Mouse (Mus musculus) testis, adult 2 months (tissue): ENCODE measurements around the gene Ankrd39. TPM values are rescaled to one million over a fixed set of nuclear protein-coding genes. Genes with fewer than 3 reads are reported as not detected.

Source experiments
- H3K27ac ChIP-seq: fragments of 200-500 bp; 2 replicates; pipeline ENCODE4 v1.5.1; 2012; ENCODE audit warnings: low read depth, low read length; ENCODE audit not compliant: control insufficient read depth, insufficient read depth
- H3K27me3 ChIP-seq: fragments of 200-500 bp; 2 replicates; pipeline ENCODE4 v1.6.1; 2012; ENCODE audit warnings: mild to moderate bottlenecking, low read length, moderate library complexity; ENCODE audit not compliant: control insufficient read depth, insufficient read depth
- H3K36me3 ChIP-seq: fragments of 200-500 bp; 2 replicates; pipeline ENCODE4 v1.6.1; 2012; ENCODE audit warnings: mild to moderate bottlenecking, low read length; ENCODE audit not compliant: control insufficient read depth, insufficient read depth
- H3K4me1 ChIP-seq: fragments of 200-500 bp; 2 replicates; pipeline ENCODE4 v1.6.1; 2012; ENCODE audit warnings: low read length; ENCODE audit not compliant: control insufficient read depth, insufficient read depth
- H3K4me3 ChIP-seq: fragments of 200-500 bp; 2 replicates; pipeline ENCODE4 v1.5.1; 2012; ENCODE audit warnings: low read depth, mild to moderate bottlenecking, low read length, moderate library complexity, mixed read lengths; ENCODE audit not compliant: control insufficient read depth
- CTCF ChIP-seq: fragments of 200-500 bp; IDR thresholded peaks from 2 replicates; pipeline ENCODE4 v1.5.1; 2012; ENCODE audit warnings: low read depth, mild to moderate bottlenecking, inconsistent platforms, low read length, moderate library complexity; ENCODE audit not compliant: control insufficient read depth, insufficient read depth, insufficient replicate concordance
- POLR2A ChIP-seq: fragments of 200-500 bp; IDR thresholded peaks from 2 replicates; pipeline ENCODE4 v1.6.1; 2012; ENCODE audit warnings: low read depth, mild to moderate bottlenecking, inconsistent platforms, low read length, moderate library complexity; ENCODE audit not compliant: control insufficient read depth
- polyA plus RNA-seq: library from polyadenylated mRNA; depleted of rRNA; stranded (reverse); fragments of >200 nt; gene quantifications from 2 replicates; pipeline ENCODE4 v1.2.3, GENCODE M21; 2012

Gene Ankrd39
- polyA plus RNA-seq, 1 experiment = 13.7 TPM

GRCm38 (mm10) chr1:36529274-36529673 is 18.0 kb downstream of the Ankrd39 start:
- Histone ChIP-seq H3K36me3 (peaks cover 2% of the 10 kb centered on the region; the same call in 1 of the 2 replicates), H3K27ac (no peak overlapping the region), H3K4me1 (peaks cover 2% of the 10 kb centered on the region; the same call in 1 of the 2 replicates), H3K27me3 (no peaks in the 10 kb centered on the region), H3K4me3 (no peak overlapping the region)
- TF ChIP-seq CTCF (no peak), POLR2A (no peak)

GRCm38 (mm10) chr1:36528351-36528750 is 18.9 kb downstream of the Ankrd39 start:
- no peak for TF ChIP-seq POLR2A
- TF ChIP-seq CTCF = no peak
- Histone ChIP-seq H3K4me1 (peaks cover 2% of the 10 kb centered on the region; the same call in 1 of the 2 replicates), H3K27me3 (no peaks in the 10 kb centered on the region), H3K36me3 (peaks cover 2% of the 10 kb centered on the region; the same call in 1 of the 2 replicates), H3K4me3 (no peak overlapping the region), H3K27ac (no peak overlapping the region)

DNA sequence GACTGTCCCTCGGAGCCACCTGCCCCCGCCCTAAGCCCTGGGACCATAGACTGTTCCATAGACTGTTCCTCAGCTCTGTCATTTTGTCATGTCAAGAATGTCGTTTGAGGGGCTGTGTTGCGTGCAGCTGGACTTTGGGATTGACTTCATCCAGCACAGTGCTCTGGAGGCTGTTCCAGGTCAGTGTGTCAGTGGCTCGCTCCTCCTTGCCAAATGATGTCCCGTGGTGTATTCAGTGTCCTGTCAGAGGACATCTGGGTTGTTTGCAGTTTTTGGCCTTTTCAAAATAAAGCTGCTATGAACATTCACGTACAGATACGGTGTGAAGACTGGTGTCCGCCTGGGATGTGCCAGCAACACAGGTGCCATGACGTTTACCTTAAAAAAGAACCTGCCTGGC is 20.3 kb downstream of the Ankrd39 start:
- Histone ChIP-seq H3K4me3 (no peak overlapping the region), H3K27ac (no peak overlapping the region), H3K27me3 (no peaks in the 10 kb centered on the region), H3K36me3 (peaks cover 2% of the 10 kb centered on the region; the same call in 1 of the 2 replicates), H3K4me1 (peaks cover 2% of the 10 kb centered on the region; the same call in 1 of the 2 replicates)
- TF ChIP-seq CTCF (no peak), POLR2A (no peak)

GRCm38 (mm10) chr1:36525774-36526173 is 21.5 kb downstream of the Ankrd39 start:
- no peaks in the 10 kb centered on the region for H3K27me3 ChIP-seq
- TF ChIP-seq CTCF (no peak), POLR2A (no peak)
- H3K4me1 ChIP-seq = no peaks in the 10 kb centered on the region
- no peak overlapping the region for H3K4me3 ChIP-seq
- H3K27ac ChIP-seq = no peak overlapping the region
- peaks cover 2% of the 10 kb centered on the region for H3K36me3 ChIP-seq

DNA sequence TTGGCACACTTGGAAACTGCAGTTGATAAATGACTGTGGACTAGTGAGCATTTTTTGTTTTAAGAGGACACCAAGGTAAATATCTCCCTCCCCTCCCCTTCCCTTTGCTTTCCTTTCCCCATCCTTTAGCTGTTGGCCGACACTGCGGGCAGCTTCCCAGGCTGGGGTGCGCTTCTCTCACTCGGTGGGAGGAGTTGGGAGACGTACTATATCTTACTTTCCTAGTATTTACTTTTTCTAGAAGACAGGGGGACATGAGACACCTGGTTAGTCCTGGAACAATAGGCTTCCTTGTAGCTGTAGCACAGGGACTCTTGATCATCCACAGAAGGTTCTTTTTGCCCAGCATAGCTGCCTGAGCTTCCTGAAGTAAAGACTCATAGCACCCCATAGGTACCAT is 23.2 kb downstream of the Ankrd39 start:
- Histone ChIP-seq H3K27me3 (no peaks in the 10 kb centered on the region), H3K4me3 (no peak overlapping the region), H3K27ac (no peak overlapping the region), H3K4me1 (no peaks in the 10 kb centered on the region), H3K36me3 (peaks cover 2% of the 10 kb centered on the region)
- TF ChIP-seq POLR2A (no peak), CTCF (no peak)

DNA sequence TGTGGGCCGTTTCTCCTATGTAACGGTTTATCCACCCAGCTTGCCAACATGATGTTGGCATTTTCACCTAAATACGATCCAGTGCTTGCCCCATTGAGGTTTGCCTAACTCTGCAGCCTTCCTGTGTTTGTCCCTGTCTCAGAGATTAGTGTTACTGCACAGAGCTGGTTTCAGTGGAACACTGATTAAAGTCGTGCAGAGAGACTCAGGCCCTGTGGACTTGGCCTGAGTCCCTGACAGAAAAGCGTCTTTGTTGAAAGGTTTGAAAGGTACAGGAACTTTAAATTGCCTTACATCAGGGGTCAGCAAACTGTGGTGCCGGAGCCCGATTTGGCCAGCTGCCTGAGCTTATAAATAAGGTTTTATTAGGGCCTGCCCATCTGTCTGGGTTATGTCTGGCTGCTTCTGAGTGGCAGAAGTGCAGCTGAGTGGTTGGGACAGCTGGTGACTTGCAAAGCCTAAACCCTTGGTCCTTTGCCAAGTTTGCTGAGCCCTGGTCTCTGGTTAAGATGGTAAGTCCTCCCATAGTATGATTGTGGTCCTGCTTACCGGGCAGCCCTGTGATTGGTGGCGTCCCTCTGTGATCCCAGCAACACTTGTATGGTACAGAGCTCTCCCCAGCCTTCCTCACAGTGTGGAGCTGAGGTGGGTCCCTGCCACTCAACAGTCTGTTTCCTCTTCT is 23.8 kb downstream of the Ankrd39 start:
- Histone ChIP-seq H3K27ac (no peak overlapping the region), H3K36me3 (peaks cover 2% of the 10 kb centered on the region), H3K27me3 (no peaks in the 10 kb centered on the region), H3K4me1 (no peaks in the 10 kb centered on the region), H3K4me3 (no peak overlapping the region)
- TF ChIP-seq CTCF = no peak
- no peak for TF ChIP-seq POLR2A

DNA sequence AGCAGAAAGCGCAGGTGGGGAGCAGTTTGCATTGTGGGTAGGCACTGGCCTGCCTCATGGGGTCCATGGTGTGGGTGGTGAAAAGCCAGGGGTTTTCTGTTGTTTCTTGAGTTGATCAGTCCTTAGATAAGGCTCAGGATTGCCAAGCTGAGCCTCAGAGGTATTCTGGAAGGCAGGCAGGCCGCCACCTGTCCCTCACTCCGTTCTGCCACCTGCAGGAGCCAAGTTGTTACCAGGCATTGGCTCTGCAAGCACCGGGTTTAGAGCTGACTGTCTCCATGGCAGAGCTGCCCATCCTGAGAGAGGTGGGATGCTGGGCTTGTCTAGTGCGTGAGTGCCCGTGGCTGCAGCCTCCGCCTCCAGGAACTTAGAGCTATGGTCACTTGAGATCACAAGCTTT is 25.0 kb downstream of the Ankrd39 start:
- Histone ChIP-seq H3K4me1 (no peaks in the 10 kb centered on the region), H3K27me3 (no peaks in the 10 kb centered on the region), H3K27ac (no peak overlapping the region), H3K36me3 (peaks cover 2% of the 10 kb centered on the region), H3K4me3 (no peak overlapping the region)
- TF ChIP-seq POLR2A = no peak
- no peak for TF ChIP-seq CTCF
